Mouse (Mus musculus): ENCODE results near the gene Srpk2. TPM values are rescaled to one million over a fixed set of nuclear protein-coding genes. Genes with fewer than 3 reads are reported as not detected.

Srpk2 gene
- polyA plus RNA-seq, 1 experiment from 2014 or later = 56.2 TPM

- Histone ChIP-seq H3K4me2 (replicated peaks) (no peak overlapping the region), H3K27ac (replicated peaks) (no peak overlapping the region), H3K27me3 (no peaks in the 10 kb centered on the region), H3K9me3 (replicated peaks) (no peaks in the 10 kb centered on the region), H3K9ac (no peak overlapping the region), H3K4me3 (replicated peaks) (no peak overlapping the region), H3K36me3 (peaks cover 50% of the 10 kb centered on the region), H3K4me1 (no peaks in the 10 kb centered on the region)
- 52% methylated on average over 3 of the region's 3 CpGs for WGBS
- peak; percentile 66 for ATAC-seq (ENCODE audit: insufficient number of reproducible peaks, low FRiP score, low TSS enrichment, low read depth)
Observed at GRCm38 (mm10) chr5:23518673-23519072, 165.7 kb downstream of the Srpk2 start.

DNA sequence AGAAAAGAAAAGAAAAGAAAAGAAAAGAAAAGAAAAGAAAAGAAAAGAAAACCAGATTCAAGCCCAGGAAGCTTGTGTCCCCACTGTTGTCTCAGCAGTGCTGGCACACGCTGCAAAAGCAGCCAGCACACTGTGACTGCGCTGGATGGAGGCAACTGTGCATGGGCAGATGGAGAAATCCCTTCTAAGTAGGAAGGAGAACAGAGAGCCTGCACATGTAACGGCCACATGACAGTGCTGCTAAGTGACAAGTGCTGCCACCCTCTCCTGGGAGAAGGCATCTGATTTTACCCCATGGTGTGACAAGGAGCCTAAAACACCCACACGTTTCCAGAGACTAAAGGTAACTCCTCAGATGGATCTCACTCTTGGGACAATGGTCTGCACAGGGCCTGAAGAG lies 166.6 kb downstream of the Srpk2 start:
- H3K4me3 ChIP-seq (replicated peaks) = no peak overlapping the region
- no peaks in the 10 kb centered on the region for H3K4me1 ChIP-seq
- no peak overlapping the region for H3K27ac ChIP-seq (replicated peaks)
- no peaks in the 10 kb centered on the region for H3K27me3 ChIP-seq
- no peak for ATAC-seq (ENCODE audit: insufficient number of reproducible peaks, low FRiP score, low TSS enrichment, low read depth)
- peaks cover 55% of the 10 kb centered on the region for H3K36me3 ChIP-seq
- WGBS = 80% methylated on average over 4 of the region's 4 CpGs
- H3K4me2 ChIP-seq (replicated peaks) = no peak overlapping the region
- no peak overlapping the region for H3K9ac ChIP-seq
- H3K9me3 ChIP-seq (replicated peaks) = no peaks in the 10 kb centered on the region

GRCm38 (mm10) chr5:23516962-23517361 lies 167.5 kb downstream of the Srpk2 start:
- ATAC-seq (ENCODE audit: insufficient number of reproducible peaks, low FRiP score, low TSS enrichment, low read depth) = no peak
- Histone ChIP-seq H3K36me3 (peaks cover 52% of the 10 kb centered on the region), H3K9me3 (replicated peaks) (no peaks in the 10 kb centered on the region), H3K4me1 (no peaks in the 10 kb centered on the region), H3K4me3 (replicated peaks) (no peak overlapping the region), H3K27ac (replicated peaks) (no peak overlapping the region), H3K9ac (no peak overlapping the region), H3K27me3 (no peaks in the 10 kb centered on the region), H3K4me2 (replicated peaks) (no peak overlapping the region)
- 79% methylated on average over 3 of the region's 3 CpGs for WGBS

GRCm38 (mm10) chr5:23515038-23515437 lies 169.4 kb downstream of the Srpk2 start:
- no peak for ATAC-seq (ENCODE audit: insufficient number of reproducible peaks, low FRiP score, low TSS enrichment, low read depth)
- H3K27ac ChIP-seq (replicated peaks) = no peak overlapping the region
- WGBS = 83% methylated on average over 10 of the region's 10 CpGs
- peaks cover 47% of the 10 kb centered on the region for H3K36me3 ChIP-seq
- H3K4me1 ChIP-seq = no peaks in the 10 kb centered on the region
- no peaks in the 10 kb centered on the region for H3K27me3 ChIP-seq
- no peak overlapping the region for H3K4me3 ChIP-seq (replicated peaks)
- no peak overlapping the region for H3K4me2 ChIP-seq (replicated peaks)
- no peak overlapping the region for H3K9ac ChIP-seq
- no peaks in the 10 kb centered on the region for H3K9me3 ChIP-seq (replicated peaks)

DNA sequence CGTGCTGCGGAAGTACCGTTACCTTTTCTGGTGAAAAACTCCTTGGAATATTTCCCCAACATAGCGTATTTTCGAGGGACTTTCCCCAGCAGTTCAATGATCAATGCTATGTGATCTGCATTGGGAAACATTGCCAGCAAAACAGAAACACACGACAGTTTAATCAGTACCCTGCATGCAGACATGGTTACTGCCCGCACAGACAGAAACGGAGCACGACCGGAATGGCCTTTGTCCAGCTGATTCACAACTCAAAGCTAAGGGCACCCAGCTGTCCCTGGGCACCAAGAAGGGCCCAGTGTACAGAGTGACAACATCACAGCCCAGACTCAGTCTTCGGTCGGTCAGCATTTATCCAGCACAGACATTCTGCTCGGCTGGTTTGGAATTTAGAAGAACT lies 170.9 kb downstream of the Srpk2 start:
- Histone ChIP-seq H3K9me3 (replicated peaks) (no peaks in the 10 kb centered on the region), H3K4me1 (no peaks in the 10 kb centered on the region), H3K27me3 (no peaks in the 10 kb centered on the region), H3K9ac (no peak overlapping the region), H3K4me2 (replicated peaks) (no peak overlapping the region), H3K27ac (replicated peaks) (no peak overlapping the region), H3K4me3 (replicated peaks) (no peak overlapping the region), H3K36me3 (peaks cover 57% of the 10 kb centered on the region)
- no peak for ATAC-seq (ENCODE audit: insufficient number of reproducible peaks, low FRiP score, low TSS enrichment, low read depth)
- WGBS = 89% methylated on average over 13 of the region's 13 CpGs

DNA sequence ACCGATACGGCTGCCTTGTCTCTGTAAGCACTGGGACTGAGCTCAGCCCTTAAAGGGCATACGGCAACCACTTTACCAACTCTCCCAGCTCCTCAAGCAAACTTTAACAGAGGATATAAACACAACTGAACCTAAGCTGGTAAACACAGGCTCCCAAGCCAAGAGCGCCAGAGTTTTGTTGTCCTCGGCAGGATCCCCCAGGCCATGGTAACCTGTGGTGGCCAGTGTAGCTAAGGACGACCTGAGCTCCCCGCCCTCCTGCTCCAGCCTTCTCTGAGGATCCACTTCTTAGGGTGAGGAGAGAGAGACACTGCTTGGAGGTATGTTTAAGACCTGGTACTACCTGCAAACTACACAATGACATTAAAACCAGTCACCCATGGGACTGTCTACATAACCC lies 171.9 kb downstream of the Srpk2 start:
- Histone ChIP-seq H3K27ac (replicated peaks) (no peak overlapping the region), H3K4me2 (replicated peaks) (no peak overlapping the region), H3K4me1 (no peaks in the 10 kb centered on the region), H3K36me3 (peaks cover 51% of the 10 kb centered on the region), H3K9ac (no peak overlapping the region), H3K27me3 (no peaks in the 10 kb centered on the region), H3K9me3 (replicated peaks) (no peaks in the 10 kb centered on the region), H3K4me3 (replicated peaks) (no peak overlapping the region)
- 85% methylated on average over 6 of the region's 7 CpGs for WGBS
- ATAC-seq (ENCODE audit: insufficient number of reproducible peaks, low FRiP score, low TSS enrichment, low read depth) = no peak

- 92% methylated on average over 5 of the region's 5 CpGs for WGBS
- H3K27me3 ChIP-seq = no peaks in the 10 kb centered on the region
- H3K9me3 ChIP-seq (replicated peaks) = no peaks in the 10 kb centered on the region
- no peak overlapping the region for H3K27ac ChIP-seq (replicated peaks)
- H3K4me2 ChIP-seq (replicated peaks) = no peak overlapping the region
- H3K36me3 ChIP-seq = peaks cover 49% of the 10 kb centered on the region
- no peak overlapping the region for H3K9ac ChIP-seq
- no peak for ATAC-seq (ENCODE audit: insufficient number of reproducible peaks, low FRiP score, low TSS enrichment, low read depth)
- H3K4me3 ChIP-seq (replicated peaks) = no peak overlapping the region
- H3K4me1 ChIP-seq = no peaks in the 10 kb centered on the region
Observed at GRCm38 (mm10) chr5:23511456-23511855, 173.0 kb downstream of the Srpk2 start.

- Histone ChIP-seq H3K9ac (no peak overlapping the region), H3K27ac (replicated peaks) (no peak overlapping the region), H3K4me3 (replicated peaks) (no peak overlapping the region), H3K9me3 (replicated peaks) (no peaks in the 10 kb centered on the region), H3K4me2 (replicated peaks) (no peak overlapping the region), H3K36me3 (peaks cover 30% of the 10 kb centered on the region; the same call in 1 of the 2 replicates), H3K27me3 (no peaks in the 10 kb centered on the region), H3K4me1 (no peaks in the 10 kb centered on the region)
- 86% methylated on average over 6 of the region's 6 CpGs for WGBS
- ATAC-seq (ENCODE audit: insufficient number of reproducible peaks, low FRiP score, low TSS enrichment, low read depth) = no peak
Observed at GRCm38 (mm10) chr5:23508630-23509029, 175.8 kb downstream of the Srpk2 start.

- WGBS = 76% methylated on average over 4 of the region's 4 CpGs
- H3K9me3 ChIP-seq (replicated peaks) = no peaks in the 10 kb centered on the region
- no peak overlapping the region for H3K9ac ChIP-seq
- no peak overlapping the region for H3K4me3 ChIP-seq (replicated peaks)
- peaks cover 23% of the 10 kb centered on the region for H3K36me3 ChIP-seq
- H3K27ac ChIP-seq (replicated peaks) = no peak overlapping the region
- H3K4me1 ChIP-seq = peaks cover under 1% of the 10 kb centered on the region; the same call in 1 of the 2 replicates
- no peaks in the 10 kb centered on the region for H3K27me3 ChIP-seq
- ATAC-seq (ENCODE audit: insufficient number of reproducible peaks, low FRiP score, low TSS enrichment, low read depth) = no peak
- H3K4me2 ChIP-seq (replicated peaks) = no peak overlapping the region
Observed at GRCm38 (mm10) chr5:23507210-23507609, 177.2 kb downstream of the Srpk2 start.

DNA sequence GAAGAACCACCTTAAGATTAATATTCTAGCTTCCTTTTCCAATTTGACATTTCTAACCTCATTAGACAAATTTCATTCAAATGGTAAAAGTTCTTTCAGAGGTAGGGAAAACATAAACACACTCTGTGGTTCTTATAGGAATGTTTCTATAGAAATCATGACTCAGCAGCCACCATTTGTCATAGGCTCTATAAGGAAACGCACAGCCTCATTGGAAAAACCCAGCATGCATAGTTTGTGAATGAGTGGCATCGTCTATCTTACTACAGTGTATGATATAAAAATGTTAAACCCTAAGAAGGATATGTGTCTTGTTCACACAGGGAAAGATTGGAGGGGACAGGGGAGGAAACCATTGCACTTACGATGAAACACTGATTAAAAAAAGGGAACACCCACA lies 178.8 kb downstream of the Srpk2 start:
- WGBS = 86% methylated on average over 3 of the region's 3 CpGs
- no peak overlapping the region for H3K4me3 ChIP-seq (replicated peaks)
- no peak overlapping the region for H3K4me2 ChIP-seq (replicated peaks)
- H3K27ac ChIP-seq (replicated peaks) = no peak overlapping the region
- no peaks in the 10 kb centered on the region for H3K27me3 ChIP-seq
- no peak overlapping the region for H3K9ac ChIP-seq
- H3K4me1 ChIP-seq = peaks cover 8% of the 10 kb centered on the region; the same call in 1 of the 2 replicates
- H3K36me3 ChIP-seq = peaks cover 39% of the 10 kb centered on the region
- no peaks in the 10 kb centered on the region for H3K9me3 ChIP-seq (replicated peaks)
- no peak for ATAC-seq (ENCODE audit: insufficient number of reproducible peaks, low FRiP score, low TSS enrichment, low read depth)

- H3K9ac ChIP-seq = no peak overlapping the region
- H3K4me2 ChIP-seq (replicated peaks) = no peak overlapping the region
- 55% methylated on average over 12 of the region's 13 CpGs for WGBS
- H3K4me1 ChIP-seq = peaks cover 8% of the 10 kb centered on the region; the same call in 1 of the 2 replicates
- no peak overlapping the region for H3K4me3 ChIP-seq (replicated peaks)
- peak; percentile 57; the same call in 1 of the 2 replicates for ATAC-seq (ENCODE audit: insufficient number of reproducible peaks, low FRiP score, low TSS enrichment, low read depth)
- peaks cover 50% of the 10 kb centered on the region for H3K36me3 ChIP-seq
- no peak overlapping the region for H3K27ac ChIP-seq (replicated peaks)
- H3K9me3 ChIP-seq (replicated peaks) = no peaks in the 10 kb centered on the region
- H3K27me3 ChIP-seq = no peaks in the 10 kb centered on the region
Observed at GRCm38 (mm10) chr5:23502317-23502937, 182.0 kb downstream of the Srpk2 start.
